Mouse (Mus musculus): ENCODE results near the gene Vgll2.

Gene Vgll2

GRCm38 (mm10) chr10:52022413-52023212 lies at the start of gene Vgll2:
Vgll2 (plus strand) TSS chr10:52022502.
- in situ Hi-C loops (cut with MboI, MseI) = no loop called here

- in situ Hi-C loops (cut with MboI, MseI) = no loop called here
Measured at GRCm38 (mm10) chr10:51975137-51975536, 47.2 kb upstream of the Vgll2 start.

GRCm38 (mm10) chr10:51975587-51975986 lies 46.7 kb upstream of the Vgll2 start:
- in situ Hi-C loops (cut with MboI, MseI) = no loop called here

GRCm38 (mm10) chr10:51981651-51982050 lies 40.7 kb upstream of the Vgll2 start:
- in situ Hi-C loops (cut with MboI, MseI) = no loop called here

- in situ Hi-C loops (cut with MboI, MseI) = no loop called here
Measured at GRCm38 (mm10) chr10:51982395-51982794, 39.9 kb upstream of the Vgll2 start.

- in situ Hi-C loops (cut with MboI, MseI) = no loop called here
Measured at GRCm38 (mm10) chr10:52018471-52018870, 3.8 kb upstream of the Vgll2 start.

- in situ Hi-C loops (cut with MboI, MseI) = no loop called here
Measured at GRCm38 (mm10) chr10:52021231-52021630, 1.1 kb upstream of the Vgll2 start.

- in situ Hi-C loops (cut with MboI, MseI) = no loop called here
Measured at GRCm38 (mm10) chr10:52021736-52022394, 437 bp upstream of the Vgll2 start.

- in situ Hi-C loops (cut with MboI, MseI) = no loop called here
Measured at GRCm38 (mm10) chr10:52023213-52024052, 1.1 kb downstream of the Vgll2 start.

- in situ Hi-C loops (cut with MboI, MseI) = no loop called here
Measured at GRCm38 (mm10) chr10:52024053-52024410, 1.7 kb downstream of the Vgll2 start.

- in situ Hi-C loops (cut with MboI, MseI) = no loop called here
Measured at GRCm38 (mm10) chr10:52025291-52025690, 3.0 kb downstream of the Vgll2 start.

GRCm38 (mm10) chr10:52025821-52026220 lies 3.5 kb downstream of the Vgll2 start:
- in situ Hi-C loops (cut with MboI, MseI) = no loop called here

- in situ Hi-C loops (cut with MboI, MseI) = no loop called here
Measured at GRCm38 (mm10) chr10:52027161-52028035, 5.1 kb downstream of the Vgll2 start.

- in situ Hi-C loops (cut with MboI, MseI) = no loop called here
Measured at GRCm38 (mm10) chr10:52028561-52029370, 6.5 kb downstream of the Vgll2 start.

GRCm38 (mm10) chr10:52029421-52030080 lies 7.2 kb downstream of the Vgll2 start:
- in situ Hi-C loops (cut with MboI, MseI) = no loop called here

GRCm38 (mm10) chr10:52033729-52034128 lies 11.4 kb downstream of the Vgll2 start:
- in situ Hi-C loops (cut with MboI, MseI) = no loop called here

- in situ Hi-C loops (cut with MboI, MseI) = no loop called here
Measured at GRCm38 (mm10) chr10:52039392-52039791, 17.1 kb downstream of the Vgll2 start.

GRCm38 (mm10) chr10:52043086-52043485 lies 20.8 kb downstream of the Vgll2 start:
- in situ Hi-C loops (cut with MboI, MseI) = no loop called here

- in situ Hi-C loops (cut with MboI, MseI) = no loop called here
Measured at GRCm38 (mm10) chr10:52048287-52048686, 26.0 kb downstream of the Vgll2 start.

- in situ Hi-C loops (cut with MboI, MseI) = no loop called here
Measured at GRCm38 (mm10) chr10:52072482-52072881, 50.2 kb downstream of the Vgll2 start.

Data from T-helper 2 cell (primary cell).